Mouse (Mus musculus) cerebellum, adult 2 months (tissue): ENCODE measurements around the gene Emc6.

ENCODE experiments used
- CTCF ChIP-seq: fragments of 200-500 bp; IDR thresholded peaks from 2 replicates; pipeline ENCODE4 v1.5.1; 2011; ENCODE audit warnings: low read depth, mild to moderate bottlenecking, control low read depth, low read length, moderate library complexity, borderline replicate concordance; ENCODE audit not compliant: insufficient read depth
- POLR2A ChIP-seq: fragments of 200-500 bp; IDR thresholded peaks from 2 replicates; pipeline ENCODE4 v1.6.1; 2011; ENCODE audit warnings: low read length, control low read depth, borderline replicate concordance; ENCODE audit not compliant: insufficient read depth

DNA sequence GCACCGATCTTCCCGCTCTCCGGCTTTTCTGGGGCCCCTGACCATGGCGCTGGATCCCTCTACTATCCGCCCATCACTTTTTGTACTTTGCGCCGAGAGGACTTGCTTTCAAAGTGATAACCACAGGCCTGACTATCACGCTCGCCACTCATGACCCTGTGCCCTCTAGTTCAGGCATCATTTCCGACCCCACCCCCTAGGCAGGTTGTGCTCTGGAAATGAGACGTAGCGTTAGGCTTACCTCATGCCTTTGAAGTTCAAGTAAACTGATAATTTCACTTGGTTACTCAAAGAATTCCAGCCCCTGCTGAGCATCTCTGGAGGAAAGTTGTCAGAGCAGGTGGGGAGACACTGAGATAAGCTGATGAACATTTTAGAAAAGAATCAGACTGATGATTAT lies 23.0 kb upstream of the Emc6 start:
- TF ChIP-seq CTCF (no peak), POLR2A (no peak)
